Mouse (Mus musculus) urinary bladder, postnatal 25 days (tissue): ENCODE results near the gene Card19.

Source experiments
- DNase-seq: peaks from one replicate; pipeline ENCODE4 v3.0.0; 2022; ENCODE audit warnings: low spot score

Card19 gene

DNA sequence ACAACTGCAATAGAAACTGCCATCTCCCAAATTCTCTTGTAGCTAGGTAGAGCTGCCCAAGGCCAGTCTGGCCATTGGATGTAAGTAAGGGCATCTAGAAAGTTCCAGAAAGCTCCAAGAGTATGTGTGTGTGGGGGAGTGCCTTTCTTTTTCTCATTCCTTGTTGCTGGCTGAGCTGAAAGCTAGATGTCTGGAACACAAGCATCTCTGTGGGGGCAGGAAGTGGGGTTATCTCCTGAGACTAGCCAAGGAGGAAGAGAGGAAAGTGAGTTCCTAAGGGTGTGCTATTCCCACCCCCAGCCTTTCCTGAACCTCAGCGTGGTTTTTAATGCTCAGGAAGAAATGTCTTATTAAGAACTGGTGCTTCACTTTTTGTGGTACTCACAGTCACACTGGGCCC lies 44.1 kb downstream of the Card19 start:
- DNase-seq, result no peak

DNA sequence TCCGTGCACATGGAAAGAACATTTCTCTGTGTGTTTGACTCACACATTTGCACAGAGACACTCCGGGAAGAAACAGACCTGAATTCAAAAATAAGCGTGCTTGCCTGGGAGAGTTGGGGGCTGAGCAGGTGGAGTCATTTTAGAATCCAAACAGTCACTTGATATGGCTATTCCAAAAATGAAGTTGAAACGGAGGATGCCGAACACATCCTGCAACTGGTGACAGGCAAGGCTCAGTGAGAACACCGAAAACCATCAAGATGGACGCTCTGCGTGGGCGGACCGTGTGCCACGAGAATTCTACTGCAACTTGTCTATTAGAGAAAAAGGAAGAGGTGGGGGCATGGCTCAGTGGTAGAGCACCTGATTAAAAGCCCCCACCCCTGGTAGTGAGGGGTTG lies 45.2 kb downstream of the Card19 start:
- DNase-seq, result no peak

DNA sequence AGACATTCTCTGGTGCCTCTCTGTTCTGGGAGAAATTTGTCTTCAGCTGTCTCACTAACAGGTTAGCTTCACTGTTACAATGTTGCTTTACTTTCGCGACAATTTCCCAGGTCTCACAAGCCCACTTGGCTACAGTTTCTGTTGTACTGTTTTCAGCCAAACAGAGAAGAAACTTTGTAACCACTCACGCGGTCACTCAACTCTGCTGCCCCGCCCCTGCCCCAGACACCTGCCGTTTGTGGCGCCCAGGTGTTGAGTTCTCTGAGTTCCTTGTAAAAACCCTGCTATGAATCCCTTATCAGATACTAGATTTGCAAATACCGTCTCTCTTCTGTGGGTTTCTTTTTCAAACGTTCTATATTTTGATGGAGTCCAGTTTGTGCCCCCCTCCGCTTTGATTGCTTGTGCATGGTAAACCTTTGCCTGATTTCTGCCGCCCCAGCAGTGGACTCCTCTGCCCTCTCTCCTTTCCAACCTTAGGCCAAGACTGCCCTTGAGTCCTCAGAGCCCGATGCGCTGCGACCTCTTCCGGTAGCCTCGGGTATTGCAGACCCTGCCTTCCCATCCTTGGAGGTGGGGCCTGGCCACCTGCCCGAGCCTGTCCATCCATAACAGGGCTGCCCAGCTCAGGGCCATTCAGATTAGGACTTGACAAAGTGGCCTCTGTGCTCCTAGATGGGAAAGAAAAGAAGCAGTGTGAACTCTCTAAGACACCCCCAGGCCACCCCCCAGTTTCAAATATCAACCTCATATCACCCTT lies 46.2 kb downstream of the Card19 start:
- DNase-seq, result peak; percentile 89

DNA sequence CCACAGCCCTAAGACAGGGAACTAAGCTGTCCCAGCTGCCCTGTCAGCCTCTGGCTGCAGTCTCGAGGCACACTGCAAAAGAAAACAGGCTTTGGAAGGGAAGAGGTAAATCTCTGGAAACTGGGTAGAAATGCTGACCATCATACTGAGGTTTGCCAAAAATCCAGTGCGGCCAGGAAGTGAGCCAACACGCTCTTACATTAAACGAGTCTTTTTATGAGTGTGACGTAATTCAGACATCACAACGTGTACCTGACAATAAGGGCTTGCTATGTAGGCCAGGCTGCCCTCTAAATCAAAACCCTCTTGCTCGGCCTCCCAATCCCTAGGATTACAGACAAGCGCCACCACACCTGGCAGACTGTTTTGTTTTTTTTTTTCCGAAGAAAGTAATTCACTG lies 48.8 kb downstream of the Card19 start:
- no peak for DNase-seq

DNA sequence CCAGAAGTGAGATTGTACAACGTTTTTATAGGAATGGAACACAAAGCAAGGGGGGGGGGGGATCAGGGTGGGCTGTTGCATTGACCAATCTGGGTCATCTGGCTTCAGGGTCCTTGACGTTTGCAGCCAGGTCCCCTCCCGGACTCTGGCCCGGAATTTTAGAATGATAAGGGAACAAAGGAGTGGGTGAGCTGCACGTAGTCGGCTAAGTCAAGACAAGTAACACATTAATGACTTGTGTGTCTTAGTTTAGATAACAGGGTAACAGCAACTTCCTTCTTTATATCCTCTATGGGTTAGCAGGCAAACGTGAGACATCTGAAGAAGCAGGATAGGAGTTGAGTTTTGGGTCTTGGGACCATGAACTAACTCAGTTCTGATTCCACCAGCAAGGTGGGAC lies 52.2 kb downstream of the Card19 start:
- no peak for DNase-seq

DNA sequence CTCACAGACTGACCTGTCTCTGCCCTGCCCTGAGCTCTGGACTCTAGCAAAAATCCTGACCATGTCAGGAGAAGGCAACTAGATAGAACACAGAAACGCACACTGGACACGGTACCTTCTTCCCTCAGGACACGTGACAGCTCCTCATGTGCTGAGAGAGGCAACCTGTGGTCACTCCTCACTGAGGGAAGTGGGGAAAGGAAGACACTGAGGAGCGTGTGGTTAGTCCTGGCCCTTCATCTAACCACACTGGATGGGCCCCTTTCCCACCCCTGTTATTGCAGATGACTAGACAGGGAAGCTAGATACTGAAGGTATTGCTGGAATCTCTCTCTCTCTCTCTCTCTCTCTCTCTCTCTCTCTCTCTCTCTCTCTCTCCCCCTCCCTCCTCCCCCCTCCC lies 53.1 kb downstream of the Card19 start:
- DNase-seq, result no peak

DNA sequence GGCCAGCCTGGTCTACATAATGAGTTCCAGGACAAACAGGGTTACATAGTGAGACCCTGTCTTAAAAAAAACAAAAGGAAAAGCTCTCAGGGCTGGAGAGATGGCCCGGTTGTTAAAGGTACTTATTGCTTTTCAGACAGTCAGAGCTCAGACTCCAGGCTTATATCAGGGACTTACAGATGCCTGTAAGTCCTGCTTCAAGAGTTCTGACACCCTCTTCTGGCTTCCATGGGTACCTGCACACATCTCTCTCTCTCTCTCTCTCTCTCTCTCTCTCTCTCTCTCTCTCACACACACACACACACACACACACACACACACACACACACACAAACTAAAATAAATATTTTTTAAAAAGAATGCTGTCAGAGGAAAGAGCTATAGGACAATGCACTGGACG lies 54.6 kb downstream of the Card19 start:
- DNase-seq, result no peak

DNA sequence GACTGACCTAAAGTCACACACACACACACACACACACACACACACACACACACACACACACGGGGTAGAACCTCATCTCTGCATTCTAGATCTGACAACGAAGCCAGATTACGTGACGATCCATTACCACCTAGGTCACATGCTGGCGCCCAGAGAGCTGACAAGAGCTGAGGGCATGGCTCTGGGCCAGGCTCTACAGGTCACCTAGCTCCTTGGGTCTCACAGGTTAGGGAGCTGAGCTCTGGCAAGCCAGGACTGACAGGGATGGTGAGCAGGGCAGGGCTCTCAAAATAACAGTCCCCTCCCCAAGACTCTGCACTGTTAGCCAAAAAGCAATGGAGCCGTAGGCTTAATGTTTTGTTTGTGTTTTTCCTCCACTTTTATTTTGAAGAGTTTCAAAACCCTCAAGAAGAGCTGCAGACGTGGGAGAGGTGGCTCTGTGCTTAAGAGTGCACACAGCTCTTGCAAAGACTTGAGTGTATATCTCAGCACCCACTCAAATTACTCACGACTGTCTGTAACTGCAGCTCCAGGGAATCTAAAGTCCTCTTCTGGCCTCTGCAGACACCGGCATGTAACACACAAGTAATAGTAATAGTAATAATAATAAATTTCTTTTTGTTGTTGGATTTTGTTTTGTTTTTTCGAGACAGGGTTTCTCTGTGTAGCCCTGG lies 57.7 kb downstream of the Card19 start:
- no peak for DNase-seq

DNA sequence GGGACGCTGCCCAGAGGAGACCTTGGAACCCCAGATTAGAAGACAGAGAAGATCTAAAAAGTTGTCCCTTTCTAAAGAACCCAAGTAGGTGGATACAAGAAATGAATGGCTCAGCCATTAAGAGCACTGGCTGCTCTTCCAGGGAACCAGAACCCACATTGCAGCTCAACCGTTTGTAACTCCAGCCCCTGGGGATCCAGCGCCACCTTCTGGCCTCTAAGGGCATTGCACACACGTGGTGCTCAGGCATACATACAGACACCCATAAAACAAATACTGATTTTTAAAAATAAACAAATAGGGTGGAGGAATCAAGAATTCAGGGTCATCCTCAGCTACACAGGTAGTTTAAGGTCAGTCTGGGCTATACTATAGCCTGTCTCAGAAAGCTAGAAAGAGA lies 59.2 kb downstream of the Card19 start:
- no peak for DNase-seq

DNA sequence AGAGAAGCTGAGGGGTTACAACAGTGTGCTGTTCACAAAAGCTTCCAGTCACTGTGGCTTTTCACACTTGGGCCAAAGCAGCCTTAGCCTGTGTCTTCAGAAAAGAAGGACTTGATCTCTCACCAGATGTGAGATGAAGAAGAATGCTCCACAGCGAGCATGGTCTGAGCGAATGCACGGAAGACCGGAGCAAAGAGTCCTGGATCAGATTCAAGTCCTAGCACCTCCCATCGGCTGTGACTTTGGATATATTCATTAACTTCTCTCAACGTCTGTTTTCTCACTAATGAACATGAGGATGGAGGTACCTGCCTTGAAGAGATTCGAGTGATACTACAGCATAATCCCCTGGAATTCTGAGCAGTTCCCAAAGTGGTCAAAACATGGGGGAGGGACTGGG lies 61.2 kb downstream of the Card19 start:
- DNase-seq, result no peak

DNA sequence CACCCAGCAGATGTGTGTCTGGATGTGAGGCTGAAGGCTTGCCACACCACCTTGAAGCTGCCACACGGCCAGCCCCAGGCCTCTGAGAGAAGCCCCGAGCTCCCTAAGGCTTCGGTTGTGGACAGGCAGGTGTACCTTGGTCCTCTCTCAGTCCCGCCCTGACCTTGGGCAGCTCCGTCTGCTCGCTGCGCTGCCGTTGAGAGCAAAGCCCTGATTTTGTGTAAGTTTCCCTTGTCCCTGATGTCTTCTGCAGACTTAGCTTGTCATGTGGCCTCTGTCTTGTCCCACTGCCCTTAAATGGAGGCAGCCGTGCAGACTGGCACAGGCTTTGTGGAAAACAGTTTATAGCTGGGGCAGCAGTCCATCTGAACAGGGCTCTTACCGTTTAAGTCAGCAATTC lies 61.8 kb downstream of the Card19 start:
- DNase-seq, result no peak
